Mouse (Mus musculus): ENCODE results near the gene Ist1.

Ist1 gene

DNA sequence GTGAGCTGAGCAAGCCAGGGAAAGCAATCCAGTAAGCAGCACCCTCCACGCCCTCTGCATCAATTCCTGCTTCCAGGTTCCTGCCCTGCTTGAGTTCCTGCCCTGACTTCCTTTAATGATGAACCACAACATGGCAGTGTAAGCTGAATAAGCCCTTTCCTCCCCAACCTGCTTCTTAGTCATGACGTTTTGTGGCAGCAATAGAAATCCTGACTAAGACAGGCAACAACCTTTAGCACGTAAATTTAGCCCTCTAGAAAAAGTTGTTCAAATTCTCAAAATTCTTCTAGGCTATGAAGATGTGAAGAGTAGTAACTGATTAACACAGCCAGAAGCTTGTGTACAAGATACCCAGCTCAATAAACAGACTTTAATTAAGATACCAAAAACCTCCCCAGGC is 11.5 kb downstream of the Ist1 start:
- DNase-seq (ENCODE audit: low spot score) = no peak

DNA sequence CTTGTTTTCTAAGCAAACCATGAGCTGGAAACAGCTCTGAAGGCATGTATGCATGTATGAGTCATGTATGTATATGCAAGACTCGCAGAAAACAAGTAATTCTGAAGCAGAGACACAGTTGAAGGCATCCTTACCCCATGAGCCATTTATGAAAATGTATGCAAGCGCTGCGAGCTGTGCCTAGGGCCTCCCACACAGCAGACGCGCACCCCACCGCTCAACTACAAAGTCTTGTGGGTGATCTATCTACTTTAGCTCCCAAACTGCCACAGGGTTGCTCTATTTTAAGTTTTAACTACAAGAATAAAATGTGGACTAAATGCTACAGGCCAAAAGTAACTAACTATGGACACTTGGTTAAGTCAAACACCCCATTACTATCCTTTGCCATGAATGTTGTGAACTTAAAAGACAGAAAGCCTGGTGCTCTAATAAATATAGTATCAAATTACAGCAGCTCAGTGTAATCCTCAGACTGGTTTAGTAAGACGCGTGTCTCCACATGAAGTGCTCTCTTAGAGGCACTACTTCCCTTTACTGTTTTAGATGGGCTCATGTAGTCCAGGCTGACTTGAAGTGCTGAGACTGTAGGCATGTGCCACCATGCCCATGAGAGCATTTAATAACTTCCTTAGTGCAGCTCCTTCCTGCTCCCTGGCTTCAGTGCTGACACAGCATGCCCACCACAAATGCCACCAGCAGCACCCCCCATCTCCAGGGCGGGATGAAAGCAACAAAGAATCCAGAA is 17.0 kb downstream of the Ist1 start:
- no peak for DNase-seq (ENCODE audit: low spot score)

DNA sequence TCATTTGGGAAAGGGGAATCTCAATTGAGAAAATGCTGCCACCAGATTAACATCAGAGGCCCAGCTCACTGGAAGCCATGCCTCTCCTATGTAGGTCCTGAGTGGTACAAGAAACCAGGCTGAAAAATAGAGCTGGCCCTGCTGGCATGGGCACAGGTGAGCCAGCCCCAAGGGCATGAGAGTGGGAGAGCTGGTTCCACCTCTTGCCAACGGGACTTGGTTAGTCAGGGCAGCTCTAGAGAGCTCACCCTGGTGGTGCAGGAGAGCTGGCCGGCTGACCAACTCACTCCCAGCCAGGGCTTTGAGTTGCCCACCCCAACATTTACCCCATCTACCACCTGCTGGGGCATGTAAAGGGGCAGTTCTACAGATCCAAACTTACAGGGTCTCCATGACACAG is 19.5 kb downstream of the Ist1 start:
- DNase-seq (ENCODE audit: low spot score) = no peak

DNA sequence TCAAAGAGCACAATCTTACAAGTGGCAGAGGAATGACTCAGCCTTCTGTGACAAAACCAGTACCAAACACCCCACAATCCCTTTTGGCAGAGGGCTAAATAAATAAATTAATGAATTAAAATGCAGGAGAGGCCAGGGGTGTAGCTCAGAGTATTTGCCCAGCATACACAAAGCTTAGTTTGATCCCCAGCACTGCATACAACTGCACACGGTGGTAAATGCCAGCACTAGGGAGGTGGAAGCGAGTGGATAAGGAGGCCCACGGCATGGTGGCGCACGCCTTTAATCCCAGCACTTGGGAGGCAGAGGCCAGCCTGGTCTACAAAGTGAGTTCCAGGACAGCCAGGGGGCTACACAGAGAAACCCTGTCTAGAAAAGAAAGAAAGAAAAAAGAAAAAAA is 20.4 kb downstream of the Ist1 start:
- no peak for DNase-seq (ENCODE audit: low spot score)

DNA sequence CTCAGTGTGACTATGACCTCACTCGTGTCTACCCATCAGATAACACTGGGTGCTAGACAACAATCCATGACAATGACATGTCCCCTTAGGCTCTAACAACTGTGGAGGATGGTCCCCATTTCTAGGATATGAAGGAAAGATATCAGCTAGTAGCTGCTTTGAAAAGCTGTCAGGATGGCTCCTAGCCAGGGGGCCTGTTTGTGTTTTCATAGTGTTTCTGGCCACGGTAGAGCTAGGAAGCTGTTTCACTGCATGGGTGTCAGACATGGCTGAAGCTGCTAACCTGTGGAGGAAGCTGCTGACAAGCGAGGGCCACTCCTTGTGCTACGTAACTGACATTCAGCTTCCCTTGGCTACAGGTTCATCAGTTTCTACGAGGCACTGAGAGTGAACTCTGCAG is 26.4 kb downstream of the Ist1 start:
- no peak for DNase-seq (ENCODE audit: low spot score)

DNA sequence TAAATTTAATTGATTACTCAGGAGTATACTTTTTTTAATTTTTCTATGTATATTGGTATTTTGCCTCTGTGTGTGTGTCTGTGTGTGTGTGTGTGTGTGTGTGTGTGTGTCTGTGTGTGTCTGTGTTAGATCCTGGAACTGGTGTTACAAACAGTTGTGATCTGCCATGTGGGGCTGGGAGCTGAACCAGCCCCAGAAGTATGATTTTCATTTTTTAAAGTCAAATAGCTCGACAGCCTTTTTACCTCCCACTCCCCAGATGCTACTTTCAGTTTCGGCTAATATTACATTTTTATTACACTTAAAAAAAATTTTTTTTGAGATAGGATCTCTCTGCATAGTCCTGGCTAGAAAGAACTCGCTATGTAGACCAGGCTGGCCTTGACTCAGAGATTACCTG is 30.7 kb downstream of the Ist1 start:
- DNase-seq (ENCODE audit: low spot score) = peak; percentile 33

DNA sequence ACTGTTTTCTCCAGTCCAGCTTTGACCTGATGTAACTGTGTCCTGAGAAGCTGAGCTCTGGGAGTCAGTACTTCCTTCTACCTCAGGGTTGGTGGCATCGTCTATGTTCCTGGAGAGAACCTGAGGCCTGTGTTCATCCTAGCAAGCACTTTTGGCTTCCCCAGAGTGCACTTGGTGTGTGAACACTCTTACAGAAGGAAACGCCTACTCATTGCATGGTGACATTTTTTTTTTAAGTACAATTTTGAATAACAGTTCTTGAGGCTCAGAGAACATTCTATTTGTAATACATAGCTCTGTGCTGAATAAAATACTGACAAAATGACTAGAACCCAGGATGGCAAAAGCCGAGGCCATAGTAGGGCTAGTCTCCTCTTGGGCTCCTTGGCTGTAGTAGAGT is 36.2 kb downstream of the Ist1 start:
- DNase-seq (ENCODE audit: low spot score) = no peak

DNA sequence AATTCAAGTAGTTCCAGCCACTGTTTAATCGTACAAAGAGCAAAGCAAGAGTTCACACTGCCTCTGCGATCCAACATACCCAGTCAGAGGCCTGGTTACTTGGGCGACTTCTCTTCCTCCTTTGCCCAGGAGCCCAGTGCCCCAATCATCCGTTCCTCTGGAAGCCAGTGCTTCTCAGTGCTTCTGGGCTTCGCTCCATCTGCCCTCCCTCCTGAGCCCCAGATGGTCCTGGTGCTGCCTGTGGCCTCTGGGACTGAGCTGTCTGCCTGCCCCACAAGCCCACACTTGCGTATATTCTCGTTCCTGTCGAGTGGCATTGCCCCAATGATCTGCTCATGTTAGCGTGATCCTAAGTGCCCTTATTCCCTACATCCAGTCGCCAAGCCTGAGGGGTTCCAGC is 42.3 kb downstream of the Ist1 start:
- DNase-seq (ENCODE audit: low spot score) = no peak

DNA sequence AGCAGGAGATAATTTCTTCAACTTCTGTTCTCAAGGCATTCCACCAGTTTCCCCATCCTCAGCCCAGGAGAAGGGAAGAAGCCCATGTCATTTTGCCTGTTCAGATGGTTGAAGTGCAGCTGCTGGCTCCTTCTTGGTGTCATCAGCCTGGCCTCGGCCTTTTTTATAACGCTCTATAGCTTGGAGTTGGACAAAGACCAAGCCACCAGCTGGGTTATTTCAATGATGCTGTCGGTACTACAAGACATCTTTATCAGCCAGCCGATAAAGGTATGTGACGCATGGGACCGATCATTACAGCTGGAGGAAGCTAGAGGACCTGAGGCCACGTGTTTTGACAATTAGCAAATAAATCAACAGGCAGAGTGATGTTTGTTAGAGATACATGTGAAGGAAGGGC is 44.6 kb downstream of the Ist1 start:
- DNase-seq (ENCODE audit: low spot score) = no peak

DNA sequence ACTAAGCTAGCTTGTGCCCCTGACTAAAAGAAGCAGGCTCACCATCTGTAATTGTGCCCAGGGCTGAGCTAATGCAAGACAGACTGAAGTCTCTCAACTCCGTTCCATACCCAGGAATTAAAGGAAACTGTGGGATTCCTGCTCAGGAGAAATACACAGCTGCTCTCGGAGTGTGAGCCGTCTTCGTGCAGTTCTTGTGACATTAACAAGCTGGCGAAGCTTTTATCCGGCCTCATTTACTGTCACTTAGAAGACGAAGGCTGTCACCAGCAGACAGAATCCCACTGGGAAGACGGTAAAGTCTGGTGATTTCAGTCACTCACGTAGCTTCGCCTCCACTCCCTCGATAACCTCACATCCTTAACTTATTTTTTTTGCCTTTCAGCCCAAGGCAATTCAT is 45.7 kb downstream of the Ist1 start:
- DNase-seq (ENCODE audit: low spot score) = no peak

DNA sequence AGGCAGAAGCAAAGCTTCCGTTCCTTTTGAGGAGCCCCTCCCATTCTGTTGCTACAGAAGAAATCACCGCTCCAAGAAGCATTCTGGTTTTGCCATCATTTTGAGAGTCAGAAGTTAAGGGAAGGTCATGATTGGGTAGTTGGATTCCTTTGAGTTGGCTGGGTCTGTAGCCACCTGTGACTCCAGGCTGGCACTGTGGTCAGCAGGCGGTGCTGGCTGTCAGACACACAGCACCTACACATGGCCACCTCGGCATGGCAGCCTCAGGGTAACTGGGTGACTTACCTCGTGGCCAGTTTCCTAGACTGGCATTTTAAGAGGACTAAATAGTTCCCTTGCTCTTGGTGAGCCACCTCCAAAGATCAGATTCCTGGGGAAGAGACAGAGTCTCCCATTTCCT is 51.8 kb downstream of the Ist1 start:
- DNase-seq (ENCODE audit: low spot score) = no peak

DNA sequence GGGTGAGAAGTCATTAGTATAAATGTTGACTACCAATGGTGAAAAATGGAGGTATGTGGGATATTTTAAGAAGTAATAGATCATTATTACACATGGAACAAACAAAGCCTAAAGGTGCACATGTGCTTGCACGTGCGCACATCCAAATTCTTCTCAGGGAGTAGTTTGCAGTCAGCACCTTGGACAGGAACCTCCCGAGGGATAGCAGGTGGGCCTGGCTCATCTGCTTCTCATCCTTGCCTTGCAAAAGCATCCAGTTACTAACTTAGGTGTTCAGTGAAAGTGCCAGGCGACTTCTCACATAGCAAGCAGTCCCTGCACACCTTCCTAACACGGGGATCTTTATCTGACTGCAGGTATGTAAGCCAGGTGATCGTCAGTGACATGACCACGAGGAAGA is 52.6 kb downstream of the Ist1 start:
- DNase-seq (ENCODE audit: low spot score) = no peak

DNA sequence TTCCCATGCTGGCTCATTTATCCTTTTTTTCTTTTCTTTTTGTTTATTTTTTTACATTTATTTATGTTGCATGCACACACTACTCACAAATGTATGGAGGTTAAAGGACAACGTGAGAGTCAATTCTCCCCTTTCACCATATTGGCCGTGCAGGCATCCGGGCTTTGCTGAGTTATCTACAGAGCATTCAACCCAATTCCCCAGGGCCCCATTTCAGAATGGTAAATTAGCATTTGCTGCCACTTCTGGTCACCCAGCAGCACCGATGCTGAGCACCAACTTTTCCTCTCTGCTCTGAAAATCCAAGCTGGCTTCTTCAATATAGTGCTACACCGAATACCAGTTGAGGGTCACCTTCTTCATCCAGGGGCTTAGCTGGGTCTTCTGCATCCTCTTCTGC is 54.2 kb downstream of the Ist1 start:
- DNase-seq (ENCODE audit: low spot score) = no peak

DNA sequence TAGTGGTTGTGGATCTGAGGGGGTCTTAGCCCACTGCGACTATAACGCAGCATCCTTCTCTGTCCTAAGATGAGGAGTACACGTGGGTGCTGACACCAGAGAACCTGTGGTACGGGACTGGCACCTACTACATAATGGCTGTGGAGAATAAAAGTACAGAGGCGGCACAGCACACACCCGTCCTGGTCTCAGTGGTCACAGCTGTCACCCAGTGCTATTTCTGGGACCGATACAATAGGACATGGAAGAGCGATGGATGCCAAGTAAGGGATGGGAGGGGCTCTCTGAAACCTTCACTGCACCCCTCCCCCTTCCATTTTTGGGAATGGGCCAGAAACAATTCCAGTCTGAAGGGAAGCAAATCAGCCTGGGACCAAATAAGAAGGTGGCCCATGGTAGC is 57.9 kb downstream of the Ist1 start:
- DNase-seq (ENCODE audit: low spot score) = no peak

DNA sequence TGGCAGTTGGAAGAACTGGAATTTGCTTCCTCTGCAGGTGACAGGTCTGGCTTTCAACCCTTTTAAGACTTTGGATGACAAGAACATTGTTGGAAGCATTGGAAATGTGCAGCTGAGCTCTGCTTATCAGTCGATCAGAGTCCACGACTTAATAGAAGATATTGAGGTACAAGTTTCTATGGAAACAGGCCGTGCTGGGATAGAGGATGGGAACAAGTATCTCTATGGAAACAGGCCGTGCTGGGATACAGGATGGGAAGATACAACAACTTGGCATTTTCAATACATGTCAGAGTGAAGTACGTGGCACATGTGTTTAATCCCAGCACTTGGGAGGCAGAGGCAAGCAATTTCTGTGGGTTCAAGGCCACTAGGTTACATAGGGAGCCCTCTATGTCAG is 60.6 kb downstream of the Ist1 start:
- no peak for DNase-seq (ENCODE audit: low spot score)

DNA sequence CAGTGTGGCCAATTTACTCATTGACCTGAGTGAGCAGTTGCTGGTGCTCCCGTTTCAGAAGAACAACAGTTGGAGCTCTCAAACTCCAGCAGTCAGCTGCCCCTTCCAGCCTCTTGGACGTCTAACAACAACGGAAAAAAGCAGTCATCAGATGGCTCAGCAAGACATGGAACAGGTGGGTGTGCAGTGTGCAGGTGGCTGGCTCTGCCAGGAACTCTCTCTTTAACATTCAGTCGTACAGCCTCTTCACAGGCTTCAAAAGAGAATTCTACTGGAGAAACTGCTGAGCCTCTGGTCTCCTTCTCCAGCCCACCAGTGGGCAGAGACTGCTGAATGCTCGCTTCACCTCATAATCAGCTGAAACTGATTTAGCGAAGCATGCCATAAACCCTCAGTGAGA is 64.4 kb downstream of the Ist1 start:
- DNase-seq (ENCODE audit: low spot score) = no peak

Data from layer of hippocampus, adult 9-10 months (tissue).